Mouse (Mus musculus) CH12.LX (cell line): ENCODE data around the gene Ndufs6. TPM values are rescaled to one million over a fixed set of nuclear protein-coding genes. Genes with fewer than 3 reads are reported as not detected.

Source experiments
- DNase-seq: peaks from one replicate; pipeline ENCODE4 v3.0.0-alpha.2; 2013; ENCODE audit errors: extremely low read depth
- H3K27ac ChIP-seq: 2 replicates; pipeline ENCODE4 v1.5.1; 2012; ENCODE audit warnings: low read depth, mild to moderate bottlenecking, control low read depth, moderate library complexity; ENCODE audit not compliant: insufficient read depth
- H3K27me3 ChIP-seq: replicated peaks from 2 replicates; pipeline ENCODE3; 2012; ENCODE audit warnings: inconsistent platforms
- H3K36me3 ChIP-seq, 2 experiments: replicated peaks in 1 of 2; 2 replicates each; pipeline versions ENCODE3 to v1.6.1; 2012; ENCODE audit warnings: inconsistent platforms in 1 of 2, low read length in 1 of 2, mild to moderate bottlenecking in 1 of 2, mixed read lengths in 1 of 2, moderate library complexity in 1 of 2; ENCODE audit not compliant: control insufficient read depth in 1 of 2, insufficient read depth in 1 of 2
- H3K4me1 ChIP-seq, 2 experiments: 2 replicates each; pipeline ENCODE4 v1.6.1; 2012; ENCODE audit warnings: inconsistent platforms in 1 of 2, moderate library complexity in 1 of 2; ENCODE audit not compliant: insufficient read depth in 2 of 2, control insufficient read depth in 1 of 2
- H3K4me2 ChIP-seq: 2 replicates; pipeline ENCODE4 v1.6.1; 2012; ENCODE audit warnings: low read depth, mild to moderate bottlenecking, control low read depth; ENCODE audit not compliant: poor library complexity, insufficient read depth, severe bottlenecking
- H3K4me3 ChIP-seq, 3 experiments: fragments of 150-350 bp in 1 of 3; sonication (generic) in 1 of 3; replicated peaks in 1 of 3; 2 replicates each; pipeline versions ENCODE3 to v1.5.1; 2011 to 2012; ENCODE audit warnings: low read depth in 2 of 3, low read length in 2 of 3, mild to moderate bottlenecking in 2 of 3, moderate library complexity in 2 of 3, control low read depth in 1 of 3, improper control_type of control experiment in 1 of 3, inconsistent platforms in 1 of 3, mixed read lengths in 1 of 3; ENCODE audit not compliant: poor library complexity in 1 of 3
- H3K79me2 ChIP-seq: replicated peaks from 2 replicates; pipeline ENCODE4 v1.6.1; 2012; ENCODE audit warnings: mild to moderate bottlenecking, moderate library complexity; ENCODE audit not compliant: control insufficient read depth, poor library complexity, insufficient read depth, severe bottlenecking; ENCODE audit errors: extremely low read depth
- H3K9ac ChIP-seq: 2 replicates; pipeline ENCODE4 v1.6.1; 2012; ENCODE audit warnings: low read depth, mild to moderate bottlenecking, control low read depth, moderate library complexity; ENCODE audit not compliant: insufficient read depth
- H3K9me3 ChIP-seq: replicated peaks from 2 replicates; pipeline ENCODE3; 2012; ENCODE audit warnings: low read length, inconsistent platforms, mixed read lengths
- CHD2 ChIP-seq: IDR thresholded peaks from 2 replicates; pipeline ENCODE4 v1.6.1; 2011; ENCODE audit warnings: low read length, improper control_type of control experiment
- E2F4 ChIP-seq: IDR thresholded peaks from 2 replicates; pipeline ENCODE4 v1.6.1; 2011; ENCODE audit warnings: low read depth, low read length, improper control_type of control experiment; ENCODE audit not compliant: insufficient replicate concordance
- EP300 ChIP-seq: IDR thresholded peaks from 2 replicates; pipeline ENCODE4 v1.6.1; 2011; ENCODE audit warnings: low read length, improper control_type of control experiment
- GABPA ChIP-seq: IDR thresholded peaks from 2 replicates; pipeline ENCODE4 v1.6.1; 2012; ENCODE audit warnings: low read depth, low read length, improper control_type of control experiment, inconsistent platforms; ENCODE audit not compliant: insufficient replicate concordance
- HCFC1 ChIP-seq: IDR thresholded peaks from 2 replicates; pipeline ENCODE4 v1.6.1; 2012; ENCODE audit warnings: low read depth, mild to moderate bottlenecking, inconsistent platforms, low read length, improper control_type of control experiment
- JUND ChIP-seq: conservative IDR thresholded peaks from 2 replicates; pipeline ENCODE4 v1.6.1; 2011; ENCODE audit warnings: low read depth, low read length, improper control_type of control experiment
- MEF2A ChIP-seq: IDR thresholded peaks from 2 replicates; pipeline ENCODE4 v1.6.1; 2014; ENCODE audit warnings: low read depth, mild to moderate bottlenecking, inconsistent platforms, low read length, improper control_type of control experiment, borderline replicate concordance
- MXI1 ChIP-seq: IDR thresholded peaks from 2 replicates; pipeline ENCODE4 v1.6.1; 2011; ENCODE audit warnings: mild to moderate bottlenecking, low read depth, low read length, improper control_type of control experiment
- NELFE ChIP-seq: IDR thresholded peaks from 2 replicates; pipeline ENCODE4 v1.6.1; 2011; ENCODE audit warnings: low read depth, low read length, improper control_type of control experiment
- PAX5 ChIP-seq: IDR thresholded peaks from 2 replicates; pipeline ENCODE4 v1.6.1; 2012; ENCODE audit warnings: low read length, inconsistent platforms, mixed read lengths
- RCOR1 ChIP-seq: conservative IDR thresholded peaks from 2 replicates; pipeline ENCODE4 v1.6.1; 2012; ENCODE audit warnings: low read depth, mild to moderate bottlenecking, inconsistent platforms, low read length, improper control_type of control experiment
- SMC3 ChIP-seq: IDR thresholded peaks from 2 replicates; pipeline ENCODE4 v1.6.1; 2011; ENCODE audit warnings: low read depth, low read length, improper control_type of control experiment
- USF1 ChIP-seq: IDR thresholded peaks from 2 replicates; pipeline ENCODE4 v1.6.1; 2014; ENCODE audit warnings: low read depth, mild to moderate bottlenecking, inconsistent platforms, low read length, improper control_type of control experiment
- USF2 ChIP-seq: conservative IDR thresholded peaks from 2 replicates; pipeline ENCODE4 v1.6.1; 2011; ENCODE audit warnings: low read depth, low read length, improper control_type of control experiment
- ZKSCAN1 ChIP-seq: IDR thresholded peaks from 2 replicates; pipeline ENCODE4 v1.6.1; 2012; ENCODE audit warnings: low read depth, inconsistent platforms, low read length, improper control_type of control experiment, borderline replicate concordance
- ZMIZ1 ChIP-seq: IDR thresholded peaks from 2 replicates; pipeline ENCODE4 v1.6.1; 2012; ENCODE audit warnings: low read depth, mild to moderate bottlenecking, inconsistent platforms, low read length, improper control_type of control experiment
- ZNF384 ChIP-seq: IDR thresholded peaks from 2 replicates; pipeline ENCODE4 v1.6.1; 2012; ENCODE audit warnings: low read depth, low read length, improper control_type of control experiment, inconsistent platforms
- dilution Hi-C: fragments of 300-500 bp; cut with MboI; formaldehyde crosslinking; loops from 2 replicates; pipeline ENCODE4 v1.14.3; 2020; ENCODE audit warnings: low sequenced_read_pairs; ENCODE audit not compliant: extremely low pct_unique_long_range_greater_than_20kb, extremely low pct_ligation_motif_present
- in situ Hi-C: fragments of 300-500 bp; cut with MboI; formaldehyde crosslinking; loops from 3 replicates; pipeline ENCODE4 v1.14.3; 2019; ENCODE audit warnings: low sequenced_read_pairs, low pct_ligation_motif_present, low pct_unique_long_range_greater_than_20kb, mixed read lengths
- polyA plus RNA-seq: library from polyadenylated mRNA; unstranded; fragments of >175 nt; gene quantifications from 2 replicates; pipeline ENCODE4 v1.2.1, GENCODE M21; 2012; ENCODE audit warnings: low read depth; ENCODE audit not compliant: insufficient read length
- total RNA-seq, 2 experiments: library from RNA; depleted of rRNA; stranded (reverse); fragments of 300-350 nt in 1 of 2; fragments of >200 nt in 1 of 2; gene quantifications; 2 replicates each; pipeline ENCODE4 v1.2.3; 2012 to 2014

Gene Ndufs6
- total and polyA plus RNA-seq, 3 experiments: 165 to 190 (median 182) TPM

DNA sequence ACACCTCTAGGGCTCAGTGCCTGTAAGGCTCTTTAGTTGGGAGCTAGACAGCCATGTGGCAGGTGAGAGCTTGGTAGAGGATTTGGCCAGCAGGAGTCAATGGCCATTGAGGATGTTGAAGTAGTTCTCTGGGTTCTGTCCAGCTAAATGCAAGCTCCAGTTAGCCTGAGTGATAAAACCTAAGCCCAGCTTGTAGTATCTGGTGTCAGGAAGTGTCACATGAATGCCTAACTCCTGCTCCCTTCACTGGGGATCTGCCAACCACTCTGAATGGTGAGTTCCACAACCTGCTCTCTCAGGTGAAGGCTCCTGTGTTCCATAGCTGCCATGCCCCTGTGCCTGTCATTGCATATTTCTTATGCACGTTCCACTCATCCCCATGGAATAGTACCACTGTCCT is 44.8 kb downstream of the Ndufs6 start:
- Histone ChIP-seq H3K27ac (no peak overlapping the region), H3K27me3 (no peaks in the 10 kb centered on the region), H3K36me3 (no peaks in the 10 kb centered on the region), H3K9me3 (no peaks in the 10 kb centered on the region), H3K4me3 (no peak overlapping the region), H3K79me2 (no peaks in the 10 kb centered on the region), H3K4me2 (no peak overlapping the region), H3K4me1 (peaks cover 0 to 19% of the 10 kb centered on the region in 2 experiments; a peak in 3 of 4 replicates), H3K9ac (no peak overlapping the region)
- dilution Hi-C loops (no loop called here), in situ Hi-C loops (no loop called here)
- no peak for DNase-seq
- TF ChIP-seq MEF2A (no peak), RCOR1 (no peak), ZNF384 (no peak), EP300 (no peak), USF1 (no peak), CHD2 (no peak), ZMIZ1 (no peak), GABPA (no peak), PAX5 (no peak), E2F4 (no peak), SMC3 (no peak), JUND (no peak)

DNA sequence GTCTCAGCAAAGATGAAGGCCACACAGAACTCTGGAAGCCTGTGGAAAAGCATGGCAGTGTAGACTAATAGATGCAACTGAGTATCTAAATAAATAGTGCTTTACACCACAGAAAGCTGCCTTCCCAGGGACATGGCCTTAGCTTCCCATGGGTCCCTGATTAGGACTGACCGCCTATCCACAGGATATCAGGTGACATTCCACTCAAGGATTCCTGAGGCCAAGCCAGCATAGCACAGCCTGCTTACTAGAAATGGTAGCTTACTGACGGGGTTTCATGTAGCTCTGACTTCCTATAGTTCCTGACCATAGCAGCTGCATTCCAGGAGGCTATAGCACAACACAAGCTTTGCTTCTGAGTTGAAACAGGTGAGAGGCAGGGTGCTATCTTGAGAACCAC is 45.9 kb downstream of the Ndufs6 start:
- Histone ChIP-seq H3K27me3 (no peaks in the 10 kb centered on the region), H3K4me3 (no peak overlapping the region), H3K36me3 (no peaks in the 10 kb centered on the region), H3K79me2 (no peaks in the 10 kb centered on the region), H3K9ac (no peak overlapping the region), H3K4me1 (peaks cover 0 to 19% of the 10 kb centered on the region in 2 experiments; a peak in 3 of 4 replicates), H3K9me3 (no peaks in the 10 kb centered on the region), H3K27ac (no peak overlapping the region), H3K4me2 (no peak overlapping the region)
- DNase-seq: no peak
- dilution Hi-C loops (no loop called here), in situ Hi-C loops (no loop called here)
- TF ChIP-seq HCFC1 (no peak), USF1 (no peak), ZKSCAN1 (no peak), ZMIZ1 (no peak), MXI1 (no peak), NELFE (no peak), USF2 (no peak)
